Mouse (Mus musculus) bone marrow macrophage, adult 2 months (primary cell): ENCODE measurements around the gene Proca1. TPM values are rescaled to one million over a fixed set of nuclear protein-coding genes. Genes with fewer than 3 reads are reported as not detected.

Experiments
- H3K27ac ChIP-seq: 2 replicates; pipeline ENCODE4 v1.5.1; 2012; ENCODE audit warnings: low read depth, low read length; ENCODE audit not compliant: insufficient read depth
- H3K4me1 ChIP-seq: 2 replicates; pipeline ENCODE4 v1.6.1; 2012; ENCODE audit warnings: low read length; ENCODE audit not compliant: control insufficient read depth, insufficient read depth
- H3K4me3 ChIP-seq: 2 replicates; pipeline ENCODE4 v1.5.1; 2012; ENCODE audit warnings: mild to moderate bottlenecking, low read length, moderate library complexity; ENCODE audit not compliant: insufficient read depth
- CTCF ChIP-seq: IDR thresholded peaks from 2 replicates; pipeline ENCODE4 v1.5.1; 2012; ENCODE audit warnings: low read depth, mild to moderate bottlenecking, low read length, moderate library complexity
- POLR2A ChIP-seq: IDR thresholded peaks from 2 replicates; pipeline ENCODE4 v1.6.1; 2012; ENCODE audit warnings: mild to moderate bottlenecking, low read depth, low read length, borderline replicate concordance
- polyA plus RNA-seq: library from polyadenylated mRNA; stranded (reverse); fragments of >200 nt; gene quantifications from 2 replicates; pipeline ENCODE4 v1.2.4, GENCODE M21; 2012; ENCODE audit not compliant: missing spikeins, insufficient read depth, insufficient read length

Proca1 gene
- polyA plus RNA-seq, 1 experiment = 0.92 TPM

- H3K27ac ChIP-seq = no peak overlapping the region
- peaks cover 5% of the 10 kb centered on the region; the same call in 1 of the 2 replicates for H3K4me1 ChIP-seq
- no peak for TF ChIP-seq CTCF
- no peak for TF ChIP-seq POLR2A
- no peak overlapping the region for H3K4me3 ChIP-seq
Measured at GRCm38 (mm10) chr11:78159557-78159956, 33.6 kb upstream of the Proca1 start.

- peaks cover 5% of the 10 kb centered on the region; the same call in 1 of the 2 replicates for H3K4me1 ChIP-seq
- no peak overlapping the region for H3K27ac ChIP-seq
- no peak overlapping the region for H3K4me3 ChIP-seq
- TF ChIP-seq POLR2A (no peak), CTCF (no peak)
Measured at GRCm38 (mm10) chr11:78160171-78160570, 33.0 kb upstream of the Proca1 start.

- no peak overlapping the region for H3K27ac ChIP-seq
- H3K4me1 ChIP-seq = peaks cover 5% of the 10 kb centered on the region
- TF ChIP-seq POLR2A = no peak
- H3K4me3 ChIP-seq = no peak overlapping the region
Measured at GRCm38 (mm10) chr11:78160675-78161074, 32.5 kb upstream of the Proca1 start.

GRCm38 (mm10) chr11:78161169-78161568, 32.0 kb upstream of the Proca1 start:
- TF ChIP-seq POLR2A (no peak), CTCF (no peak)
- Histone ChIP-seq H3K27ac (no peak overlapping the region), H3K4me1 (peaks cover 8% of the 10 kb centered on the region), H3K4me3 (no peak overlapping the region)

- H3K4me3 ChIP-seq = no peak overlapping the region
- TF ChIP-seq CTCF = no peak
- no peak for TF ChIP-seq POLR2A
- no peak overlapping the region for H3K27ac ChIP-seq
- peaks cover 12% of the 10 kb centered on the region for H3K4me1 ChIP-seq
Measured at GRCm38 (mm10) chr11:78161968-78162367, 31.2 kb upstream of the Proca1 start.

- Histone ChIP-seq H3K4me1 (peaks cover 12% of the 10 kb centered on the region), H3K27ac (no peak overlapping the region)
- TF ChIP-seq CTCF (no peak), POLR2A (no peak)
Measured at GRCm38 (mm10) chr11:78162504-78162903, 30.7 kb upstream of the Proca1 start.

GRCm38 (mm10) chr11:78163045-78163444, 30.1 kb upstream of the Proca1 start:
- Histone ChIP-seq H3K4me1 (peaks cover 12% of the 10 kb centered on the region), H3K27ac (no peak overlapping the region), H3K4me3 (no peak overlapping the region)
- TF ChIP-seq POLR2A = no peak
- TF ChIP-seq CTCF = no peak

More at GRCm38 (mm10) chr11:78162504-78162903, 30.7 kb upstream of the Proca1 start:
- H3K4me3 ChIP-seq = no peak overlapping the region

- TF ChIP-seq POLR2A (no peak), CTCF (no peak)
- H3K4me1 ChIP-seq = peaks cover 12% of the 10 kb centered on the region
- H3K27ac ChIP-seq = no peak overlapping the region
- peak overlapping the region; percentile 66 for H3K4me3 ChIP-seq
Measured at GRCm38 (mm10) chr11:78163681-78164603, 29.2 kb upstream of the Proca1 start.

- TF ChIP-seq CTCF (no peak), POLR2A (no peak)
- peaks cover 12% of the 10 kb centered on the region for H3K4me1 ChIP-seq
- H3K4me3 ChIP-seq = peak overlapping the region; percentile 66
- no peak overlapping the region for H3K27ac ChIP-seq
Measured at GRCm38 (mm10) chr11:78164604-78164923, 28.6 kb upstream of the Proca1 start.

- TF ChIP-seq CTCF (no peak), POLR2A (no peak)
- Histone ChIP-seq H3K27ac (0 out of 2 replicates have a peak within 1 kb of the TSS, but pooled peaks have one; percentile 1), H3K4me3 (peak within 1 kb of the TSS; percentile 66), H3K4me1 (peaks cover 12% of the 10 kb centered on the region)
Measured at GRCm38 (mm10) chr11:78164924-78165760, 28.1 kb upstream of the Proca1 start, which contains the start of gene Traf4. Gene Traf4, minus strand, starts transcription at chr11:78165589.
